Mouse (Mus musculus) small intestine, adult 2 months (tissue): ENCODE results near the gene Sec24b.

Experiments used
- CTCF ChIP-seq: fragments of 200-500 bp; IDR thresholded peaks from 2 replicates; pipeline ENCODE4 v1.5.1; 2012; ENCODE audit warnings: low read depth, mild to moderate bottlenecking, control low read depth, inconsistent platforms, low read length, moderate library complexity, mixed read lengths; ENCODE audit not compliant: insufficient replicate concordance, insufficient read length; ENCODE audit errors: extremely low read depth
- POLR2A ChIP-seq: fragments of 200-500 bp; IDR thresholded peaks from 2 replicates; pipeline ENCODE4 v1.6.1; 2012; ENCODE audit warnings: low read depth, mild to moderate bottlenecking, control low read depth, inconsistent platforms, low read length, moderate library complexity

GRCm38 (mm10) chr3:130061281-130061680 is at the start of gene Sec24b:
- TF ChIP-seq CTCF (no peak), POLR2A (no peak)
